Mouse (Mus musculus): ENCODE results near the gene Itgae. TPM values are rescaled to one million over a fixed set of nuclear protein-coding genes. Genes with fewer than 3 reads are reported as not detected.

Gene Itgae
- total RNA-seq, 4 experiments from 2014 or later, result 0.22 to 0.38 TPM; not detected in 2

GRCm38 (mm10) chr11:73146026-73146974, 55.9 kb downstream of the Itgae start:
- DNase-seq (ENCODE audit: low spot score), result no peak

- DNase-seq (ENCODE audit: low spot score), result no peak
Measured at GRCm38 (mm10) chr11:73146975-73147365, 56.6 kb downstream of the Itgae start.

GRCm38 (mm10) chr11:73148209-73148608, 57.8 kb downstream of the Itgae start:
- DNase-seq (ENCODE audit: low spot score), result no peak

- no peak for DNase-seq (ENCODE audit: low spot score)
Measured at GRCm38 (mm10) chr11:73155071-73155470, 64.7 kb downstream of the Itgae start.

GRCm38 (mm10) chr11:73159957-73160810, 69.8 kb downstream of the Itgae start, which contains the start of gene P2rx5:
Gene P2rx5 (plus strand): TSS chr11:73160421.
- no peak for DNase-seq (ENCODE audit: low spot score)

- DNase-seq (ENCODE audit: low spot score), result peak; percentile 67
Measured at GRCm38 (mm10) chr11:73160811-73161200, 70.4 kb downstream of the Itgae start.

GRCm38 (mm10) chr11:73161616-73162015, 71.2 kb downstream of the Itgae start:
- no peak for DNase-seq (ENCODE audit: low spot score)

GRCm38 (mm10) chr11:73162284-73162683, 71.9 kb downstream of the Itgae start:
- no peak for DNase-seq (ENCODE audit: low spot score)

- DNase-seq (ENCODE audit: low spot score), result no peak
Measured at GRCm38 (mm10) chr11:73168071-73168470, 77.7 kb downstream of the Itgae start.

GRCm38 (mm10) chr11:73168576-73168975, 78.2 kb downstream of the Itgae start:
- DNase-seq (ENCODE audit: low spot score), result no peak

- DNase-seq (ENCODE audit: low spot score), result peak; percentile 42
Measured at GRCm38 (mm10) chr11:73169231-73169630, 78.8 kb downstream of the Itgae start.

- DNase-seq (ENCODE audit: low spot score), result peak; percentile 84
Measured at GRCm38 (mm10) chr11:73172186-73172585, 81.8 kb downstream of the Itgae start.

- DNase-seq (ENCODE audit: low spot score), result no peak
Measured at GRCm38 (mm10) chr11:73175612-73176011, 85.2 kb downstream of the Itgae start.

GRCm38 (mm10) chr11:73176186-73176585, 85.8 kb downstream of the Itgae start:
- no peak for DNase-seq (ENCODE audit: low spot score)

- peak; percentile 96 for DNase-seq (ENCODE audit: low spot score)
Measured at GRCm38 (mm10) chr11:73176608-73177508, 86.5 kb downstream of the Itgae start, which contains the start of the genes Emc6 and Tax1bp3. Gene Emc6 (minus strand): TSS chr11:73177037. Gene Tax1bp3 (plus strand): TSS chr11:73177083.

GRCm38 (mm10) chr11:73177509-73177875, 87.1 kb downstream of the Itgae start:
- peak; percentile 84 for DNase-seq (ENCODE audit: low spot score)

- DNase-seq (ENCODE audit: low spot score), result no peak
Measured at GRCm38 (mm10) chr11:73177895-73178294, 87.5 kb downstream of the Itgae start.

GRCm38 (mm10) chr11:73185872-73186615, 95.7 kb downstream of the Itgae start:
- DNase-seq (ENCODE audit: low spot score), result no peak

GRCm38 (mm10) chr11:73187231-73187630, 96.8 kb downstream of the Itgae start:
- DNase-seq (ENCODE audit: low spot score), result no peak

GRCm38 (mm10) chr11:73193047-73193446, 102.7 kb downstream of the Itgae start:
- no peak for DNase-seq (ENCODE audit: low spot score)
